Mouse (Mus musculus): Measurements from ENCODE around the gene AI597479. TPM values are rescaled to one million over a fixed set of nuclear protein-coding genes. Genes with fewer than 3 reads are reported as not detected.

The AI597479 gene
- total and polyA plus RNA-seq, 3 experiments, result 15.3 to 20.1 TPM; not detected in 1

DNA sequence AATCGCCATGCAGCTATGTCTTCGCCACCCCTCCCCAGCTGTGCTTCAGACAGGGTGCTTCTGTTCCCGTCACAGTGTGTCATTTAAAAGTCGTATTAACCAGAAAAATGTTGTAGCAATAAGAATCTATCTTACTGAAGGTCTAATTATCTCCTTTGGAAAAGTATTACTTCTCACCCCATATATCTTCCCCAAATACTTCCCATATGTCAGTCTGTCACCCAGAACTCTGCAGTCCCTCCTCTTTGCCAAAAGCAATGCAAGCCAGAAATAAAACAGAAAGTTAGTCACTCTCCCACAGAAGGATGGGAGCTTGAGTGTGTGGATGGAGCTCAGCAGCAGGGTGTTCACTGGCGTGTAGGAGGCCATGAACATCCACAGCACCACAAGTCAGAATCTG lies 38.8 kb downstream of the AI597479 start:
- Histone ChIP-seq H3K79me2 (ENCODE audit: control insufficient read depth, insufficient read depth, low read length, poor library complexity) (no peaks in the 10 kb centered on the region), H3K4me3 (ENCODE audit: control insufficient read depth in 1 of 2, insufficient read depth in 1 of 2, low read depth in 2 of 2, low read length in 2 of 2) (no peak overlapping the region), H3K9me3 (replicated peaks; ENCODE audit: insufficient read depth, low read length) (no peaks in the 10 kb centered on the region), H3K4me1 (ENCODE audit: control insufficient read depth in 1 of 2, insufficient read depth in 2 of 2, low read length in 2 of 2) (no peaks in the 10 kb centered on the region; a peak in 1 of 4 replicates), H3K36me3 (ENCODE audit: control insufficient read depth in 1 of 2, insufficient read depth in 2 of 2, low read length in 2 of 2) (no peaks in the 10 kb centered on the region), H3K27ac (ENCODE audit: control insufficient read depth, low read depth, low read length) (no peak overlapping the region), H3K9ac (ENCODE audit: control insufficient read depth, low read depth, low read length, poor library complexity, severe bottlenecking) (no peak overlapping the region), H3K27me3 (ENCODE audit: control insufficient read depth in 1 of 2, insufficient read depth in 2 of 2, low read length in 2 of 2) (no peaks in the 10 kb centered on the region)
- DNase-seq (ENCODE audit: low read depth, low spot score), result no peak
- TF ChIP-seq MEF2A (IDR thresholded peaks at IDR 0.05; ENCODE audit: extremely low read depth, insufficient replicate concordance, low read depth, low read length, poor library complexity, severe bottlenecking), result no peak
- no peak for TF ChIP-seq MYB (IDR thresholded peaks at IDR 0.05; ENCODE audit: low read depth, low read length)
- no peak for TF ChIP-seq SIN3A (IDR thresholded peaks at IDR 0.05; ENCODE audit: low read length)

DNA sequence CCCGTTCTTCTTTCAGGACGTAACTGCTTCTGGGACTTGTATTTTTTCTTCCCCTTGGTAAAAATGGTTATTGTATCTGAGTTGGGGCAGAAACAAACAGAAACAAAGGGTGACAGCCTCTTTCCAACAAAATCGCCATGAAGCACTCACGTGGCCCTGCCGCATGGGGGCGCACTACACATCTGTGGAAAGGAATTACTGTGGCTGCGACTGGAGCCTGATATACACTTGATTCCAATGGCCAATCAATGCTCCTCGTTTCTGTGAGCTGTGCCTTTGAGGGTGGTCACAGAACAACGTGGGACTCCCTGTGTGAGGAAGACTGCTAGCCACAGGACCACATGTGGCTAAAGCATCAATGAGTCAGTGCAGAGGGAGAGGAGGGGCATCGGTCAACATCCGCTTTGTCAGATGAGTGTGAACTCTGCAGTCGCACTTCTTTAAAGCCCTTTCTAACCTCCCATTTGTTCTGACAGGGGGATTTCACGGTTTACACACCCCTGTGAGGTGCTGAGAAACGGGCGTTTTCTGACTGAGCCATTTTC lies 39.8 kb downstream of the AI597479 start:
- no peaks in the 10 kb centered on the region for H3K9me3 ChIP-seq (replicated peaks; ENCODE audit: insufficient read depth, low read length)
- TF ChIP-seq HCFC1 (IDR thresholded peaks at IDR 0.05; ENCODE audit: low read depth, low read length) (no peak), KAT2A (conservative IDR thresholded peaks at IDR 0.05; ENCODE audit: low read depth, low read length) (no peak), TAL1 (IDR thresholded peaks at IDR 0.05; ENCODE audit: low read length) (no peak), CTCF (IDR thresholded peaks at IDR 0.05 in 2 of 3, conservative IDR thresholded peaks at IDR 0.05 in 1 of 3; ENCODE audit: control insufficient read depth in 1 of 3, insufficient read depth in 1 of 3, low read depth in 2 of 3, low read length in 3 of 3, poor library complexity in 1 of 3, severe bottlenecking in 1 of 3) (peak; percentile 69 to 81 (median 76)), ZC3H11A (IDR thresholded peaks at IDR 0.05; ENCODE audit: low read depth, low read length) (no peak), MAFK (IDR thresholded peaks at IDR 0.05; ENCODE audit: borderline replicate concordance, low read depth, low read length) (no peak), MAZ (IDR thresholded peaks at IDR 0.05; ENCODE audit: low read depth, low read length) (no peak), TBP (IDR thresholded peaks at IDR 0.05; ENCODE audit: low read depth, low read length) (no peak), SMC3 (IDR thresholded peaks at IDR 0.05; ENCODE audit: low read depth, low read length) (peak; percentile 51)
- H3K79me2 ChIP-seq (ENCODE audit: control insufficient read depth, insufficient read depth, low read length, poor library complexity), result no peaks in the 10 kb centered on the region
- H3K36me3 ChIP-seq (ENCODE audit: control insufficient read depth in 1 of 2, insufficient read depth in 2 of 2, low read length in 2 of 2), result no peaks in the 10 kb centered on the region
- DNase-seq (ENCODE audit: low read depth, low spot score), result peak; percentile 28
- no peaks in the 10 kb centered on the region; a peak in 1 of 4 replicates for H3K4me1 ChIP-seq (ENCODE audit: control insufficient read depth in 1 of 2, insufficient read depth in 2 of 2, low read length in 2 of 2)
- no peaks in the 10 kb centered on the region for H3K27me3 ChIP-seq (ENCODE audit: control insufficient read depth in 1 of 2, insufficient read depth in 2 of 2, low read length in 2 of 2)
- H3K9ac ChIP-seq (ENCODE audit: control insufficient read depth, low read depth, low read length, poor library complexity, severe bottlenecking), result no peak overlapping the region
- no peak overlapping the region for H3K27ac ChIP-seq (ENCODE audit: control insufficient read depth, low read depth, low read length)
- H3K4me3 ChIP-seq (ENCODE audit: control insufficient read depth in 1 of 2, insufficient read depth in 1 of 2, low read depth in 2 of 2, low read length in 2 of 2), result no peak overlapping the region

DNA sequence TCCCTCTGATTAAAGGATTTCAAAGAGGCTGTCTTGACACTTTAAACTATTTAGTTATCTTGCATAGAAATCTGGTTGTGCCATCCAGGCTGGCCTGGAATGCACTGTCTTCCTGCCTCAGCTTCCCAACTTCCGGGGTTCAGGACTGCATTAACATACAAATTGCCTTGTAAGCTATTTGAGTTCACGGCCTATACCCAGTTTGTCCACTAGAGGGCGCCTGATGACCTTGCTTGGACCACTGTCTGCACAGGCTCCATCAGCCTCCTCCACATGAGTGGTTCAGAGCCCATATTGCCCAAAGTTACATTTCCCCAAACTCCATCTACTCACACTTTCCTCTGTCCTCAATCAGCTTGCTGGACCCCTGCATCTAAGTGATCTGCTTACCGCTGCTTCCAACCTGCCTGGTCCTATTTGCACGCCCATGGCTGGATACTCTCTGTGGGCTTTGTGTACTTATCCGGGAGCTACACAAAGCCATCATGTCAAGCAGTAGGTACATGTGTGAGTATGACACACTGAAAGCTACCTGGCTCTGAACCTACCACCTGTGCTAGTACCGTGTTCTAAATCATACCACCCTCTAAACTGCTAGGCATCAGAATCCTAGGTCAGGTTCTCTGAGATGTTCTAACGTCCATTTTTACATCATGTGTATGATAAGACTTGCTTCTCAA lies 41.2 kb downstream of the AI597479 start:
- no peak overlapping the region for H3K27ac ChIP-seq (ENCODE audit: control insufficient read depth, low read depth, low read length)
- DNase-seq (ENCODE audit: low read depth, low spot score), result peak; percentile 88
- H3K79me2 ChIP-seq (ENCODE audit: control insufficient read depth, insufficient read depth, low read length, poor library complexity), result no peaks in the 10 kb centered on the region
- H3K4me3 ChIP-seq (ENCODE audit: control insufficient read depth in 1 of 2, insufficient read depth in 1 of 2, low read depth in 2 of 2, low read length in 2 of 2), result no peak overlapping the region
- no peaks in the 10 kb centered on the region for H3K36me3 ChIP-seq (ENCODE audit: control insufficient read depth in 1 of 2, insufficient read depth in 2 of 2, low read length in 2 of 2)
- no peaks in the 10 kb centered on the region; a peak in 1 of 4 replicates for H3K4me1 ChIP-seq (ENCODE audit: control insufficient read depth in 1 of 2, insufficient read depth in 2 of 2, low read length in 2 of 2)
- no peak overlapping the region for H3K9ac ChIP-seq (ENCODE audit: control insufficient read depth, low read depth, low read length, poor library complexity, severe bottlenecking)
- no peaks in the 10 kb centered on the region for H3K9me3 ChIP-seq (replicated peaks; ENCODE audit: insufficient read depth, low read length)
- H3K27me3 ChIP-seq (ENCODE audit: control insufficient read depth in 1 of 2, insufficient read depth in 2 of 2, low read length in 2 of 2), result no peaks in the 10 kb centered on the region
- TF ChIP-seq POLR2AphosphoS2 (IDR thresholded peaks at IDR 0.05; ENCODE audit: low read length) (no peak), ZC3H11A (IDR thresholded peaks at IDR 0.05; ENCODE audit: low read depth, low read length) (peak; percentile 81), MAFK (IDR thresholded peaks at IDR 0.05; ENCODE audit: borderline replicate concordance, low read depth, low read length) (peak; percentile 87; the same call in 1 of the 2 replicates), JUND (IDR thresholded peaks at IDR 0.05; ENCODE audit: low read depth, low read length) (no peak), CHD1 (IDR thresholded peaks at IDR 0.05; ENCODE audit: low read depth, low read length) (no peak), ZKSCAN1 (IDR thresholded peaks at IDR 0.05; ENCODE audit: low read depth, low read length) (no peak), EP300 (IDR thresholded peaks at IDR 0.05; ENCODE audit: low read depth in 1 of 2, low read length in 2 of 2) (no peak), HCFC1 (IDR thresholded peaks at IDR 0.05; ENCODE audit: low read depth, low read length) (no peak), ELF1 (IDR thresholded peaks at IDR 0.05; ENCODE audit: low read depth, low read length) (peak; percentile 84), POLR2A (IDR thresholded peaks at IDR 0.05; ENCODE audit: control insufficient read depth in 1 of 2, insufficient read depth in 1 of 2, low read depth in 1 of 2, low read length in 2 of 2, poor library complexity in 1 of 2) (no peak), USF1 (IDR thresholded peaks at IDR 0.05; ENCODE audit: low read depth, low read length) (no peak), USF2 (IDR thresholded peaks at IDR 0.05; ENCODE audit: borderline replicate concordance in 1 of 2, insufficient read depth in 1 of 2, low read depth in 1 of 2, low read length in 2 of 2) (no peak), POLR2AphosphoS5 (IDR thresholded peaks at IDR 0.05; ENCODE audit: borderline replicate concordance, low read depth, low read length) (no peak), TAL1 (IDR thresholded peaks at IDR 0.05; ENCODE audit: low read length) (no peak), SMC3 (IDR thresholded peaks at IDR 0.05; ENCODE audit: low read depth, low read length) (peak; percentile 85), GATA1 (IDR thresholded peaks at IDR 0.05; ENCODE audit: low read depth, low read length) (no peak), RAD21 (IDR thresholded peaks at IDR 0.05; ENCODE audit: low read depth, low read length) (peak; percentile 93)

Data from MEL (cell line).